Mouse (Mus musculus) embryo, embryonic 10.5 days (tissue): ENCODE results near the gene Gm12800.
"Not testable (repeated sequence)": the region's sequence is repeated elsewhere in the genome, so short reads cannot be mapped to it uniquely, and the experiment has no call there.

Source experiments
- DNase-seq: peaks from one replicate; pipeline ENCODE4 v3.0.0-alpha.2; 2015; ENCODE audit warnings: low spot score

Gene Gm12800

GRCm38 (mm10) chr4:101908821-101909220, at the start of gene Gm12800:
Gm12800 (plus strand) TSS chr4:101909121.
- DNase-seq, result not testable (repeated sequence)

GRCm38 (mm10) chr4:101860873-101861272, 48.0 kb upstream of the Gm12800 start:
- DNase-seq, result peak; percentile 64

- no peak for DNase-seq
Observed at GRCm38 (mm10) chr4:101862289-101862688, 46.6 kb upstream of the Gm12800 start.

- not testable (repeated sequence) for DNase-seq
Observed at GRCm38 (mm10) chr4:101872031-101872430, 36.9 kb upstream of the Gm12800 start.

DNA sequence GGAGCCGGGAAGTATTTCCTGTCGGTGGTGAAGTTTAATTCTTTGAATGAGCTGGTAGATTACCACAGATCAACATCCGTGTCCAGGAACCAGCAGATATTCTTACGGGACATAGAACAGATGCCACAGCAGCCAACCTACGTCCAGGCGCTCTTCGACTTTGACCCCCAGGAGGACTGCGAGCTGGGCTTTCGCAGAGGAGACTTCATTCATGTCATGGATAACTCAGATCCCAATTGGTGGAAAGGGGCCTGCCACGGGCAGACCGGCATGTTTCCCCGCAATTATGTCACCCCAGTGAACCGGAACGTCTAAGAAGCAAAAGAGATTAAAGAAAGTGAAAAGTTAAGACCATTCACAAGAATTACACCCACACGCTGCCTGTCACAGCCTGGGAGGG, 33.2 kb upstream of the Gm12800 start:
- DNase-seq, result not testable (repeated sequence)

DNA sequence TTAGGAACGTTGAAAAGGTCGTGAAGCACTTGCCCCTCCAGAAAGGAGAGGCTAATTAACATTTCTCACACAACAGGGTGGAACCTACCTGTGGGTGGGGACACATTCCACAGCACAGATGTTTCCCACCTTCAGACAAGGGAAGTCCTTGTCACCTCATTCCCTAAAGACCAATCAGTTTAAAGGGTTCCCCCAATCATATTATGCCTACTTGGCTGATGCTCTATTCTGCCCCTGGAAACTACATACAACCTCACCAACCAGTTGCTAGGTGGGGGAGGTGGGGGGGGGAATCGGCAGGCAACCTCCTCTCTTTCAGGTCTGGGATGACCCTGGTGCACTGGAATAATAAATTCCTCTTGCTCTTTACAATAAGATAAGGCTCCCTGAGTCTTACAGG, 25.3 kb upstream of the Gm12800 start:
- no peak for DNase-seq

DNA sequence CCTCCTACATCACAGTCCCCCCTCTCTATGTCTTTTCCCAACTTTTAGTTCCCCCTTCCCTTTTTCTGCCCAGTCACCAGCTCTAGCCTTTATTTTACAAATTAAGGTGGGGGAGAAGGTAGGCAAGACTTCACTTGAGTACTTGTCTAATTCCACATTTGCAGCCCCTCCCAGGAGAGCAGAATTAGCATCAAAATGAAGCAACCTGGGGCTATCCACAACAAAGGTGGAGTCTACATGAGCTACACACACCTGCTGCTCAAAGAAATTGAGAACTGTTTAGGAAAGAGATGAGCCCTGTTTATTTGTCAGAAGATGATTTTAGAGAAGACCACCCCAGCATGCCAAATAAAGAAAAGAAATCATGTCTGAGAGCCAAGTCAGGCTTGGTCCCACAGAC, 19.5 kb upstream of the Gm12800 start:
- no peak for DNase-seq

- no peak for DNase-seq
Observed at GRCm38 (mm10) chr4:101893656-101894420, 15.1 kb upstream of the Gm12800 start, which contains the start of gene C130073F10Rik. C130073F10Rik (minus strand) TSS chr4:101893789.

- DNase-seq, result not testable (repeated sequence)
Observed at GRCm38 (mm10) chr4:101940107-101940506, 31.2 kb downstream of the Gm12800 start, which contains the start of gene Gm12794. Gm12794 (plus strand) TSS chr4:101940407.
